Mouse (Mus musculus) midbrain, embryonic 15.5 days (tissue): ENCODE data around the gene Camta2. TPM values are rescaled to one million over a fixed set of nuclear protein-coding genes. Genes with fewer than 3 reads are reported as not detected.

ENCODE experiments used
- ATAC-seq: fragments of 200-750 bp; cut with Nextera tagmentation; replicated peaks from 2 replicates; pipeline ENCODE4 v1.8.0; 2017; ENCODE audit warnings: moderate TSS enrichment
- H3K27ac ChIP-seq: fragments of 300-500 bp; sonication (generic); 2 replicates; pipeline ENCODE4 v1.5.1; 2015; ENCODE audit warnings: mild to moderate bottlenecking, inconsistent platforms
- H3K27me3 ChIP-seq: fragments of 300-500 bp; sonication (generic); replicated peaks from 2 replicates; pipeline ENCODE4 v1.6.1; 2015; ENCODE audit warnings: inconsistent platforms
- H3K36me3 ChIP-seq: fragments of 300-500 bp; sonication (generic); replicated peaks from 2 replicates; pipeline ENCODE4 v1.6.1; 2015; ENCODE audit warnings: inconsistent platforms
- H3K4me1 ChIP-seq: fragments of 300-500 bp; sonication (generic); 2 replicates; pipeline ENCODE4 v1.6.1; 2015; ENCODE audit warnings: inconsistent platforms
- H3K4me2 ChIP-seq: fragments of 300-500 bp; sonication (generic); 2 replicates; pipeline ENCODE4 v1.6.1; 2015; ENCODE audit warnings: inconsistent platforms, mild to moderate bottlenecking, moderate library complexity
- H3K4me3 ChIP-seq: fragments of 300-500 bp; sonication (generic); 2 replicates; pipeline ENCODE4 v1.5.1; 2015; ENCODE audit warnings: mild to moderate bottlenecking, inconsistent platforms
- H3K9ac ChIP-seq: fragments of 300-500 bp; sonication (generic); 2 replicates; pipeline ENCODE4 v1.6.1; 2015; ENCODE audit warnings: mild to moderate bottlenecking, inconsistent platforms
- H3K9me3 ChIP-seq: fragments of 300-500 bp; sonication (generic); 2 replicates; pipeline ENCODE4 v1.6.1; 2016; ENCODE audit warnings: inconsistent platforms
- WGBS: fragments of 180-500 bp; shearing (Covaris S2); methylation state at CpG from one replicate; pipeline ENCODE4 v1.1.7; 2015; ENCODE audit warnings: mixed read lengths; 5-methylcytosine and 5-hydroxymethylcytosine counted together
- polyA plus RNA-seq: library from polyadenylated mRNA; unstranded; fragments of >200 nt; fragmentation: Nextera tagmentation; extraction: Ambion mirVana; gene quantifications from 2 replicates; pipeline ENCODE4 v1.2.1, GENCODE M21; 2015

Gene Camta2
- polyA plus RNA-seq, 1 experiment from 2014 or later: 25.0 TPM

DNA sequence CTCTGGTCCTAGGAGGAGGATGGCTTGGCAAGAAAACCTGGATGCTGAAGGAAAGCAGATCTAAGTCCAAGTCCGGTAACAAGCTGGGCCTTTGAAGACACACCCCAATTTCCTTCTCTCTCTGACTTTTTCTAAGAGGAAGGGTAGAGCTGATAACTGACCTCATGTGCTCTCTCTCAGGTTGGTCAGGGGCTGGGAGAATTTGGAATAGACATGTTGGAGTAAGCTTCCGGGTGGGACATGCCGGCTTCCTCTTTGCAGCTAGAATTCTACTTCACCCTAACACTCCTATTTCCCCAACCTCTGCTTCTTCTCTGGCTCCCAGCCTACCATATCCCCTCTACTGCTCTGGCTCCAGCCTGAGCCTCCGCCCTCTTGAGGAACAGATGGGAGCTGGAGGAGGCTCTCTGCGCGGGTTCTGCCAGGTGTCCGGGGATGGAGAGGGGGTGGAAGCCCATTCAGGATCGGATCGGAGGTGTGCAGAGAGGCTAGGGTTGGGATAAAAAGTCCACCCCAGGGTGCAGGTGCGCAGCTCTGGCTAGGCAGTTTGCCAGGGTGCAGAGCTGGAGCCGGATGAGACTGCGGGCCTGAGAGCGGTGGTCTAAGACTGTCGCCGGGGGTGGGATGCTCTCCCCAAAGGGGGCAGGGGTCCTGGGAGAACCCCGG, 871 bp downstream of the Camta2 start:
- H3K36me3 ChIP-seq: peaks cover 11% of the 10 kb centered on the region
- H3K27me3 ChIP-seq: no peaks in the 10 kb centered on the region
- H3K9me3 ChIP-seq: no peaks in the 10 kb centered on the region
- H3K4me2 ChIP-seq: peak overlapping the region; percentile 87
- peak overlapping the region; percentile 84 for H3K4me3 ChIP-seq
- peak overlapping the region; percentile 86 for H3K9ac ChIP-seq
- peak overlapping the region; percentile 86 for H3K27ac ChIP-seq
- H3K4me1 ChIP-seq: peaks cover 34% of the 10 kb centered on the region
- 5% methylated on average over 16 of the region's 16 CpGs for WGBS
- ATAC-seq: peak; percentile 62

DNA sequence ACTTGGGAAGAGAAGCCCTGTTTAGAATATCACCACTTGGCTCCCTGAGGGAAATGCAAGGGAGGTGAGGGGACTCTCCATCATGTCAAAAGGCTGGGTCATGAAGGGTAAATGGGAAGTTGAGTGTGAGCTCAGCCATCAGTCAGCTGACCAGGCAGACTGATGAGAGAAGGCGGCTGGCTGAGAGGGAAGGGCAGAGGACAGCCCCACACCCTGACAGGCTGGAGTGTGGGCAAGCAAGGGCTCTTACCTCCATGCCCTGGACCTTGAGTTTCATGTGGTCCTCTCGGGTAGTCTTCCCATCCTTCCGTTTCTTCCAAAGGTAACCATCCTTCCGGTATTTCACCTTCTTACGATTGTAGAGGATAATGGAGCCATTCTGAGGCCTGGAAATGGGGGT, 4.3 kb downstream of the Camta2 start:
- Histone ChIP-seq H3K36me3 (peaks cover 25% of the 10 kb centered on the region), H3K27me3 (no peaks in the 10 kb centered on the region)

DNA sequence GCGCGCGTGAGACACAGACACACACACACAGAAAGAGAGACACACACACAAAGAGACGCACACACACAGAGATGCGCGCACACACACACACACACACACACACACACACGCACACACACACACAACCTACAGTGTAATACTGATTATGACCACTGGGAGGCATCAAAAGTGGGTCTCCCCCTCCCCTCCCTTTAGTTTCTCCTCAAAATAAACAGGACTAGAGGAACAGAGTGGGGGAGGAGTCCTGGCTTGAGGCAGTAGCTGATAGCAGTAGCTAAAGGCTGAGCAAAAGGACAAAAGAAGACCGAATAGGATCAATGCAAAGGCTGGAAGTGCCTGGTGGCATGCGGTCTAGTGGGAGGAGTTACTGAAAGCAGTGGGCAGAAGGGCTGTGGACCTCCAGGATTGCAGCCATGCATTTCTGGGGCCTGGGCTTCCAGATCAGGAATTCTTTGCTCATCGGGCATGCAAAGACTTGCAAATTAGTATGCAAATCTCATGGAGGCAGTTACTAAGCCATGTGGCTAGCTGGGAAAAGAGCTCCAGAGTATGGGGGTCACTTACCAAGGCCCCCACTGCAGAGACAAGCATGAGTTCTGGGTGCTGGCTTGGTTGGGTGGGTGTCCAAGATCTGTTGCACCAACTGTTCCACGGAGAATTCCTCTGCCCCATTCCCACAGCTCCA, 5.9 kb downstream of the Camta2 start:
- Histone ChIP-seq H3K36me3 (peaks cover 29% of the 10 kb centered on the region), H3K4me2 (no peak overlapping the region), H3K27ac (peak overlapping the region; percentile 51), H3K9me3 (no peaks in the 10 kb centered on the region), H3K4me3 (no peak overlapping the region), H3K4me1 (peaks cover 21% of the 10 kb centered on the region), H3K27me3 (no peaks in the 10 kb centered on the region), H3K9ac (no peak overlapping the region)
- WGBS: 14% methylated on average over 11 of the region's 11 CpGs
- peak; percentile 66 for ATAC-seq

More for the DNA sequence above, 4.3 kb downstream of the Camta2 start:
- no peak overlapping the region for H3K9ac ChIP-seq
- 92% methylated on average over 5 of the region's 5 CpGs for WGBS
- H3K27ac ChIP-seq: no peak overlapping the region
- no peak overlapping the region for H3K4me3 ChIP-seq
- peaks cover 29% of the 10 kb centered on the region for H3K4me1 ChIP-seq
- H3K9me3 ChIP-seq: no peaks in the 10 kb centered on the region
- no peak overlapping the region for H3K4me2 ChIP-seq
- ATAC-seq: no peak

DNA sequence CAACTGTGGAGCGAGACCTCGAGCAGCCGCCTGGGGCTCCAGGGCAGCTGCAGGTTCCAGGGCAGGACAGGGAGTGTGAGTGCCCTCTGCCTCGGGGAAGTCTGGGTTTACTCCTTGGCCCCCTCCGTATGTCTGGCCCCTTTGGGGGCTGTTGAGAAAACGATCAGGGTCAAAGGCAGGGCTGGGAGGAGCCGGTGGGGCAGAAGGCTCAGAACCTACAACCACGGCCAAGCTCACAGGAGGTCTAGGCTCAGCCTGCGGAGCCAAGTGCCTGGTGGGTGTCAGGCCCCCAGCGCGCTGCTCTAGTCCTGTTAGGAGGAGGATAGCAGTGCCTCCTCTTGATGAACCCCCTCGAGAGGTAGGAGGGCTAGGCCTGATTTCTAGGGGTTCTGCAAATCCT, 6.7 kb downstream of the Camta2 start:
- H3K27ac ChIP-seq: no peak overlapping the region; the same call in 1 of the 2 replicates
- H3K9me3 ChIP-seq: no peaks in the 10 kb centered on the region
- peaks cover 13% of the 10 kb centered on the region for H3K4me1 ChIP-seq
- ATAC-seq: no peak
- no peak overlapping the region for H3K9ac ChIP-seq
- H3K4me3 ChIP-seq: no peak overlapping the region
- peaks cover 37% of the 10 kb centered on the region for H3K36me3 ChIP-seq
- no peak overlapping the region for H3K4me2 ChIP-seq
- 70% methylated on average over 12 of the region's 12 CpGs for WGBS
- H3K27me3 ChIP-seq: no peaks in the 10 kb centered on the region

DNA sequence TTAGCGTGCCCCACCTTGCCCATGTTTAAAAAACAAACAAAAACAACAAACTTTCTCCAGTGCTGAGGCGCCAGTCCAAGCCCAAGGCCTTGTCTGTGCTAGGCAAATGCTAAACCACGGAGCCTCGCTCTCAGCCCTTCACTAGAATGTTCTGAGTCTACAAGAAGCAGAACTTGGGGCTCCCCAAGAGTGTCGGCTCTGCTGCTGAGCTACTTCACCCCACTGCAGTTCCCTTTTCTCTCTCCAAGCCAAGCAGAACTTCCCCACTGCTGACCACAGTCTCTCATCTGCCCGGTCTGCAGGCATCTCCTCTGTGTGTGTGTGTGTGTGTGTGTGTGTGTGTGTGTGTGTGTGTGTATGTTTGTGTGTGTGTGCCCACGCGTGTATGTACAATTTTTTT, 8.0 kb downstream of the Camta2 start:
- H3K9me3 ChIP-seq: no peaks in the 10 kb centered on the region
- no peak overlapping the region for H3K4me3 ChIP-seq
- H3K27ac ChIP-seq: no peak overlapping the region
- peaks cover 8% of the 10 kb centered on the region for H3K4me1 ChIP-seq
- WGBS: 89% methylated on average over 8 of the region's 8 CpGs
- H3K27me3 ChIP-seq: no peaks in the 10 kb centered on the region
- ATAC-seq: no peak
- no peak overlapping the region for H3K4me2 ChIP-seq
- H3K36me3 ChIP-seq: peaks cover 36% of the 10 kb centered on the region
- no peak overlapping the region for H3K9ac ChIP-seq

DNA sequence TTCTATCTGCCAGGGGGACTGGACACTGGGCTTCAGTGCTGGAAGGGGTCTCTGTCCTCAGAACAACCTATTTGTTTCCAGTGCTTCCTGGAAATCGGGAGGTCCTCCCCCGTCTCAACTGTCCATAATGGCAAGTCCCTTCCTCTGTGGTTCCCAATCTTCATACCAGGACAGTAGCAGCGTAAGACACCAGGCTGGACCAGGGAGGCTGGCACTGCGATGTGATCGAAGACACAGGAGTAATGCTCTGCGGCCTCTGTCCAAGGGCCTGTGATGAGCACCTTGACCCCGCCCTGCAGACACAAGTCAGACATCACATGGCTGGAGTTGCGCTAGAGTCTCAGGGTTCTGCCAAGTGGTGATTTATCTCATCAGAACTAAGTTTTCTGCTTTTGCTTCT, 8.5 kb downstream of the Camta2 start:
- no peak overlapping the region for H3K9ac ChIP-seq
- no peaks in the 10 kb centered on the region for H3K27me3 ChIP-seq
- H3K4me1 ChIP-seq: peaks cover 8% of the 10 kb centered on the region
- no peaks in the 10 kb centered on the region for H3K9me3 ChIP-seq
- no peak overlapping the region for H3K4me2 ChIP-seq
- no peak overlapping the region for H3K27ac ChIP-seq
- peaks cover 35% of the 10 kb centered on the region for H3K36me3 ChIP-seq
- WGBS: 97% methylated on average over 8 of the region's 8 CpGs
- ATAC-seq: no peak
- no peak overlapping the region for H3K4me3 ChIP-seq

DNA sequence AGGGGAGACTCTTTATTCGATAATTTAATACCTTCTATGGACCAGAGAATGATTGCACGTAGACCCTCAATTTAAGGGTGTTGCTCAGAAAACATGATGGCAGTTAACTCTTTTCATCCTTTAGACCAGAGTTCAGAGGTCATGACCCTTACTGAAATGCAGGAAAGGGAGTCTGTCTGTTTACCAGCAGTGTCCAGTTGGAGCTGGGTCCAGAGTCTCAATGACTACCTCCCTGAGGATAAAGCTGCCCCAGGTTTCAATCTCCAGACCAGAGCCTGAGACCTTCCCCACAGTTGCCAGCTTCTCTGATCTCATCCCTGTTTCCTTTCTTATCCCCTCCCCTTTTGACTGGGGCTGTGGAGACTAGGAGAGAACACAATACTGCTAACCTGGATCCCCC, 9.3 kb downstream of the Camta2 start:
- no peak for ATAC-seq
- Histone ChIP-seq H3K4me3 (no peak overlapping the region), H3K36me3 (peaks cover 38% of the 10 kb centered on the region; the same call in 1 of the 2 replicates), H3K27ac (no peak overlapping the region), H3K9me3 (no peaks in the 10 kb centered on the region), H3K4me2 (no peak overlapping the region), H3K4me1 (peaks cover 8% of the 10 kb centered on the region), H3K27me3 (no peaks in the 10 kb centered on the region), H3K9ac (no peak overlapping the region)
- 80% methylated on average over 2 of the region's 2 CpGs for WGBS

DNA sequence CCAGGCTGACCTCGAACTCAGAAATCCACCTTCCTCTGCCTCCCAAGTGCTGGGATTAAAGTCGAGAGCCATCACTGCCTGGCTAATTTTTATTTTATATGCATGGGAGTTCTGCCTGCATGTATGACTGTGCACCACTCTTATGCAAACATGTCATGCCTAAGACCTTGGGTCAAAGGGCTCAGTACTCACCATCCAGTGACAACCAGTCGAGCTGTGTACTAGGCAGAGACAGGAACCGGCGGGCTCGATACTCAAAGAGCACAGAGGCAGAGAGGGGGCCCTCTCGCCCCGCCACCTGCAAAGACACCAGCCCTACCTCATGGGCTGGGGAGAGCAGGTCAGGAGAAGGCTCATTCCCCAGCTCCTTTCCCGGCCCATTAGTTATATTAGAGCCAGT, 9.8 kb downstream of the Camta2 start:
- no peaks in the 10 kb centered on the region for H3K27me3 ChIP-seq
- H3K9me3 ChIP-seq: no peaks in the 10 kb centered on the region
- H3K27ac ChIP-seq: no peak overlapping the region
- ATAC-seq: no peak
- H3K9ac ChIP-seq: no peak overlapping the region
- no peak overlapping the region for H3K4me3 ChIP-seq
- peaks cover 8% of the 10 kb centered on the region for H3K4me1 ChIP-seq
- no peak overlapping the region for H3K4me2 ChIP-seq
- 88% methylated on average over 9 of the region's 9 CpGs for WGBS
- peaks cover 39% of the 10 kb centered on the region; the same call in 1 of the 2 replicates for H3K36me3 ChIP-seq

DNA sequence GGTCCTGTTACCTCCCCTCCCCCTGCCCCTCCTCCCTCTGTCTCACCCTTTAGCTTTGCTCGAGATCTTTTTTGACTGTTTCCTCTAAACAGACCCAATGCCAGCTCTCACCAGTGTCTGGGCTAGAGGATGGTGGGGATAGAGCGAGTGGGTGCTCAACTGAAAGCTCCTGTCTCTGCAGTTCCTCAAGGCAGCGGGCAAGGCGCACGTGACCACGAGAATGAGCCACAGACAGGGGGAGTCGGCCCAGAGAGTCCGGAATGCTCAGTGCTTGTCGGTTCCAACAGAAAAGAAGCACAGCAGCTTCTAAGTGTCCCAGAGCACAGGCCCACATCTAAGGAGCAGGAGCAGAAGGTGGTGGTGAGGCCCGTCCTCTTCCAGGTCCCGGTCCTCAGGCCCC, 13.4 kb downstream of the Camta2 start:
- Histone ChIP-seq H3K4me2 (no peak overlapping the region), H3K9ac (no peak overlapping the region), H3K9me3 (no peaks in the 10 kb centered on the region), H3K36me3 (peaks cover 32% of the 10 kb centered on the region; the same call in 1 of the 2 replicates), H3K4me3 (no peak overlapping the region), H3K4me1 (peaks cover 18% of the 10 kb centered on the region), H3K27me3 (no peaks in the 10 kb centered on the region), H3K27ac (no peak overlapping the region)
- ATAC-seq: no peak
- WGBS: 61% methylated on average over 11 of the region's 11 CpGs

DNA sequence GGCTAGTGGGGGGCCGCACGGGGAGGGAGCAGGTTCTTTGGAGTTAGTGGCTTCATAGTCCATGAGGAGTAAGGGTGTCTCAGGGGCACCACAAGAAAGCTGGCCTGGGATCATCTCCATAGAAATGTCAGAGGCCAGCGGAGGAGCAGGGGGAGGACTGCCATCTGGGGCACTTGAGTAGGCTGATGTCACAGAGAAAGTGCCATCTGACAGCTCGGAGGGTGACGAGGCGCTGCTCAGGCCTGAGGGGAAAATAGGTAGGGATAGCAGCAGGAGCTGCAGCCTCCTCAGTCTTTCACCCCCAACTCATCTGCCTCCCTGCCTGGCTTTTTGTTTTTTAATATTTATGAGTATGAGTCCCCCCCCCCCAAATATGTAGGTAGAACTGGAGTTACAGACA, 13.9 kb downstream of the Camta2 start:
- Histone ChIP-seq H3K4me3 (no peak overlapping the region), H3K27ac (no peak overlapping the region), H3K36me3 (peaks cover 28% of the 10 kb centered on the region; the same call in 1 of the 2 replicates), H3K9ac (no peak overlapping the region), H3K4me2 (no peak overlapping the region), H3K9me3 (no peaks in the 10 kb centered on the region), H3K27me3 (no peaks in the 10 kb centered on the region), H3K4me1 (peaks cover 18% of the 10 kb centered on the region)
- 47% methylated on average over 6 of the region's 6 CpGs for WGBS
- ATAC-seq: no peak

DNA sequence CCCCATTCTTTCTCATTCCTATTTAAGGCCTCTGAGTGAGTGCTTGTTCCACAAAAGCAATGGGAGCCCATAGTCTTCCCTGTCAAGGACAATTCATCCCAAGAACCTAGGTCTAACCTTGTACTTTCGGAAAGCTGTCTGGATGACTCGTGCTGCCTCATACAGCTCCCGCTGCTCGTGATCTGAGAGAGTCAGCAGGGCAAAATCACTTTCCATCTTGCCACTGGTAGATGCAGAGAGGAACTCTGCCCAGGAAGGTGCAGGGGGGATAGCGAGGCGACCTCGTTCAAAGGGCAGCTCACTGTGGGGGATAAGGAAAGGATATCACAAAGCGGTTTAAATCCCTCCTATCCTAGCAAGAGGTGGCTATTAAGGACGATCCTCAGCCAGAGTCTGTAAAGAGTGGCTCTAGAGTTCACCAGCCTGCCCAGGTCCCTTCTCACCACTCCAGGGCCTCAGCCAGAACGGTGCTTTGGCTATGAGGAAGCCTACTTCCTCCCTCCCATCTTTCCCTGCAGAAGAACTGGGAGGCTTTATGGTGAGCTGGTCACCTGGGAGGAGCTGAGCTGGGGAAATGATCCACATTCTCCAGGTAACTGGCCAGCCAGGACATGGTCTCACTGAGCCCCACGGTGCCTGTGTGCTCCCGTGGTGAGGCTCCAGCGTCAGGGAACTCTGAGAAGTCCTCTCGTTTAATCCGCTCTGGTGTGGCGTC, 16.4 kb downstream of the Camta2 start:
- 74% methylated on average over 16 of the region's 16 CpGs for WGBS
- no peak for ATAC-seq
- H3K4me3 ChIP-seq: no peak overlapping the region
- H3K9ac ChIP-seq: no peak overlapping the region; the same call in 1 of the 2 replicates
- H3K36me3 ChIP-seq: peaks cover 16% of the 10 kb centered on the region; the same call in 1 of the 2 replicates
- no peak overlapping the region for H3K27ac ChIP-seq
- peak overlapping the region; percentile 90 for H3K4me2 ChIP-seq
- H3K9me3 ChIP-seq: no peaks in the 10 kb centered on the region
- peaks cover 33% of the 10 kb centered on the region for H3K4me1 ChIP-seq
- H3K27me3 ChIP-seq: no peaks in the 10 kb centered on the region

DNA sequence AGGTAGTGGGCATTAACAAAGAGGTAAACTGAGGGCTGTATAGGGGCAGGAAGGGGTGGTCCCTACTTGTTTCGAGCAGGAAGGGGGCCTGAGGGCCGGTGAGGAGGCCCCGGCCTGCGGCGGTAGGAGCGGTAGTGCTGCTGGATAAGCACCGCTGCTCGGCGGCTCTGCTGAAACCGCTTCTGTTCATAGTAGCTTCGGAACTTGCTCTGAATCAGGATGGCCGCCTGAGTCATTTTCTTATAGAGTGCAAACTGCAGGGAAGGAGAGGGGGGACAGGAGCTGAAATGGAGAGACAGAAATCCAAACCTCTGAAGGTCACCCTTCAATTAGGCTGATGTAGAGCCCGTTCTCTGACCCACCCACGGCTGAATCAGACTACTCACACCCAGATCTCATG, 17.4 kb downstream of the Camta2 start:
- Histone ChIP-seq H3K4me3 (peak overlapping the region; percentile 70), H3K36me3 (0 out of 2 replicates have a peak, but pooled peaks cover 10% of the 10 kb centered on the region), H3K4me2 (peak overlapping the region; percentile 90), H3K27ac (peak overlapping the region; percentile 99), H3K27me3 (no peaks in the 10 kb centered on the region), H3K9me3 (no peaks in the 10 kb centered on the region), H3K9ac (peak overlapping the region; percentile 76), H3K4me1 (peaks cover 33% of the 10 kb centered on the region)
- no peak for ATAC-seq
- 39% methylated on average over 14 of the region's 14 CpGs for WGBS
